Mouse (Mus musculus): Measurements from ENCODE around the gene Gpr27.

Gpr27 gene

DNA sequence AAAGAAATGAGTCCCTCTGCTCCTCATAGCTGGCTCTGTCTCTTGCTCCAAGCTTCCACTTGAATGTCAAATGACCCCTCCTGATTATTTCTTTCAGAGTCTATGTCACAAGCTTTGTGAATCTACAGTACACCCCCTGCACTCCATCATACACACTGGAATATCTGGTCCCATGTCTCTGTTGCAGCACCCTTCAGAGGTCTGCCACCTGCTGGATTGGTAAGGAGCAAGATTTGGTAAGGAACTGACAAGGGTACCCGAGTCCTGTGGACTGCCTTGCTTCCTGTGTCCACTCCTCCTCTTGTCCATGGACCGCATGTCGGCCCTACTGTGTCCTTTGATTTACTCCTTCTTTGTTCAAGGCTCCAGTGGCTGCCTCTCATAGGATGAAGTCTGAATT is 20.7 kb upstream of the Gpr27 start:
- in situ Hi-C loops (cut with MboI, MseI) = loop anchor here (25.0 kb wide), 1 partner anchor 1166 kb away; the partner anchor contains the start of gene Ppp4r2

DNA sequence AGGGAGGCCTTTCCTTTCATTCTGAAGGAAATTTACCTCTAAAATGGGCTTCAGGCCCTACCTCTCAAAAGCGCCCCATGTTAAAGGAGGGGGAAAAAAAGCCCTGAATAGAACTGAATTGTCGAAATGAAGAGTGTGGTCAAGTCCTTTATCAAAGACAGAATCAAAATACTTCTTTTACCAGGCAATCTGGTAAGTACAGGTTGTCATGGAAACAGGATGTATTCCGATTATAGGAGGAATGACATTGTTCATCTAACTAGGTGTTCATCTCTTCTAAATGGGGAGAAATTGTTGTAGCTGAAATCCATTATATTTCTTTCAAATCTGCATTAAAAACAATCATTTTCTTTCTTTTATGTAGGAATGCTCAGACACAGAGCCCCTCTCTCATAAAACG is 18.0 kb upstream of the Gpr27 start:
- in situ Hi-C loops (cut with MboI, MseI) = loop anchor here (25.0 kb wide), 1 partner anchor 1163 kb away; the partner anchor contains the start of gene Ppp4r2

DNA sequence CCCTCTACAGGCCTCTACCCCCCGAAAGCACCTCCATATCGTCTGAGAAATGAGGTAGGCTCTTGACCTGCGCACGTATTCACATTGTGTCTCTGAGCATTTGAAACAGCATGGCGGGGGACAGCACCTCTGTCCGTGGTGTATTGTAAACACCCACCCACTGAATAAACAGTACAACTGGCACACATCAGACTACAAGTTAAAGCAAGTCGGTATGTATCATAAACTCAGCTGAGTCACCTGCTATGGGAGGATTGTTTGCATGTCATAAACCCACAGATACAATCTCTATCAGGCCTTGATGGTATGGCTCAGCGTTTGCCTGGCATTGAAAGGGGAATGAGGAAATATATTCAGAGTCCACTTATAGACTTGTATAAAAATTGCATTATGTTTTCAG is 15.2 kb upstream of the Gpr27 start:
- in situ Hi-C loops (cut with MboI, MseI) = no loop called here

DNA sequence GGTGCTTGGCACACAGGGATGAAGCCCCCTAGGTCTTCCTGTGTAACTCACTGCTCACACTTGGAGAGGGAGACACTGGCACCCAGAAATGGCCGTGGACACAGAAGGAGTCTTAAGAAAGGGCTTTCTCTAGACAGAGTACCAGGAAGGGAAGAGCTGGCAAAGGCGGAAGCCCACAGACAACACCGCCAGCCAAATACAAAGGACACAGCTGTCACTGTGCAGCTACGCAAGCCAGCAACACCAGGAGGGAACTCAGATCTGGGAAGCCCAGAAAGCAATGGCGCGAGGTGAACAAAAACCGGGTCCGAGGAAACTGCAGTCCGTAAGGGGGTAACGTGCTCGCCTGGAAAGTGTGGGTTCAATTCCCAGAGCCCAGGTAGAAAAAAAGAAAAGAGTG is 14.4 kb upstream of the Gpr27 start:
- in situ Hi-C loops (cut with MboI, MseI) = no loop called here

DNA sequence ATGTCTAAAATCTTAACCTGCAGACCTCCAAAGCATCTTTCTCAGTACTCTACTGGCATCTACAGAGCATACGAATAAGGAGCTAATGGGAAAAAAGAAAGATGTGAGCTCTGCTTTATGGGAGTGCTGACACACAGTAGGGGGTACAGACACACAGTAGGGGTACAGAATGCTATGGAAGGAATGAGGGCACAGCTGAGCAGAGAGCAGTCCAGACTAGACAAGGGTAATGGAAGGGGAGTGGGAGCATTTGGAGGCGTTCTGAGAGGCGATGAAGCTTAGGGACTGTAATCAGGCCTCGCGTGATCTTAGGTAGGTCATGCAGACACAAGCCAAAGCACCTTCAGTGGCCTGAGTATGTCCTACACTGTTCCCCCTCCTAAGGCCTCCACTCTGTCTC is 8.5 kb upstream of the Gpr27 start:
- in situ Hi-C loops (cut with MboI, MseI) = no loop called here

DNA sequence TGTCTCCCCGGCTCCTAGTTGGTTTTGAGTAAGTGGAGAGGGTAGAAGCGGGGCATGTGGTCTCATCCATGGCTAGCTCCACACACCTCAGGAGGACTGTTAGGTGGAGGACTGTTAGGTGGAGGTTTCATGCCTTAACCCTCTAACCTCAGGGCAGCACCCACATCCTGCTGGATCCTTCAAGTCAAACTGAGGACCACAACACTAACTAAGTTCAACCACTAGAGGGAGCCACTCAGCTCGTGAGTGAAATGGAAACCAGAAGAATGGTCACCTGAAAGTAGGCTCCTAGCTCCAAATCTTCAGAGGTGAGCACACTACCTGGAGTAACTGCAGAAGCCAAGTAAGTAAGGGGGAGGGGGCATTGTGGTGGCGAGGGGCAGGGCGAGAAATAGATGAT is 7.6 kb upstream of the Gpr27 start:
- in situ Hi-C loops (cut with MboI, MseI) = loop anchor here (5.0 kb wide), 1 partner anchor 97 kb away; no protein-coding TSS in a partner anchor

DNA sequence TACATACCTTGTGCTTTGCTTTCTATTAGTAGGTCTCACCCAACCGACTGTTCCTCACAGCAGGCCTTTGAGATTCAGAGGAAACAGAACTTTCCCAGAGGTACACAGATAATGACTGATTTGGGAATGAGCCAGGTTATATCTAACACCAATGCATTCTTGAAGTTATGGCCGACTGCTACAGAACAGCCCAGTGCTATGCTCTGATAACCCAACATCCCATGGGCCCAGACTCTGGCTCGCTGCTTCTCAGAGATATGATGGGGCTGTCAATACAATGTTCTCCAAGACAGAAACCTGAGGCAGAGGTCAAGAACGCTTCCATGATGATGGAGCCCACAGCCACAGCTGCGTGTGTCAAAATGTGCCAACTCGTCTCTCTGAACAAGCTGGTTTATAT is 4.0 kb upstream of the Gpr27 start:
- in situ Hi-C loops (cut with MboI, MseI) = loop anchor here (5.0 kb wide), 1 partner anchor 94 kb away; no protein-coding TSS in a partner anchor

DNA sequence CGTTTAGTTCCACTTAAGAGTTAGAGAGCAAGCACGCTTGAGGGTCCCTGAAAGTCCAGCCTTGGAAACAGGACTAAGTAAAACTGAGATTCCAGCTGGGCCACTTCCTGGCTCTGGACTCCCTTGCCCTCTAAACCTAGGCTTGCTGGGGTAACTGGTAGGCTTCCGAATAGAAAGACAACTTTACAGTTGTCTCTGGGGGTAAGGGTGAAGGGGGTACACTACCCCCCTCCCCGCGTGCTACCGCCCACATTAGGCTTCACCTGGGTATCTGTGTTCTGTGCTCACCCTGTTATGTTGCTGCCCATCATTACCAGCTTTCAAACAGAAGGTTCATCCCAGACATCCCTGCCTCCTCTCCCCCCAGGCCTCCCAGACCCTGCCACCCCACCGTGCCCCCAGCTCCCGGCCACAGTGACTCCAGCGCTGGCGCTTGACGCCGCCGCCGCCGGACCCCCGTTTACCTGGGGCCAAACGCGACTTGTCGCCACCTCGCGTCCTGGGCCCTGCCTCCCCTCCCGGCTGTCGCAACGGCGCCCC is 743 bp upstream of the Gpr27 start:
- in situ Hi-C loops (cut with MboI, MseI) = no loop called here

DNA sequence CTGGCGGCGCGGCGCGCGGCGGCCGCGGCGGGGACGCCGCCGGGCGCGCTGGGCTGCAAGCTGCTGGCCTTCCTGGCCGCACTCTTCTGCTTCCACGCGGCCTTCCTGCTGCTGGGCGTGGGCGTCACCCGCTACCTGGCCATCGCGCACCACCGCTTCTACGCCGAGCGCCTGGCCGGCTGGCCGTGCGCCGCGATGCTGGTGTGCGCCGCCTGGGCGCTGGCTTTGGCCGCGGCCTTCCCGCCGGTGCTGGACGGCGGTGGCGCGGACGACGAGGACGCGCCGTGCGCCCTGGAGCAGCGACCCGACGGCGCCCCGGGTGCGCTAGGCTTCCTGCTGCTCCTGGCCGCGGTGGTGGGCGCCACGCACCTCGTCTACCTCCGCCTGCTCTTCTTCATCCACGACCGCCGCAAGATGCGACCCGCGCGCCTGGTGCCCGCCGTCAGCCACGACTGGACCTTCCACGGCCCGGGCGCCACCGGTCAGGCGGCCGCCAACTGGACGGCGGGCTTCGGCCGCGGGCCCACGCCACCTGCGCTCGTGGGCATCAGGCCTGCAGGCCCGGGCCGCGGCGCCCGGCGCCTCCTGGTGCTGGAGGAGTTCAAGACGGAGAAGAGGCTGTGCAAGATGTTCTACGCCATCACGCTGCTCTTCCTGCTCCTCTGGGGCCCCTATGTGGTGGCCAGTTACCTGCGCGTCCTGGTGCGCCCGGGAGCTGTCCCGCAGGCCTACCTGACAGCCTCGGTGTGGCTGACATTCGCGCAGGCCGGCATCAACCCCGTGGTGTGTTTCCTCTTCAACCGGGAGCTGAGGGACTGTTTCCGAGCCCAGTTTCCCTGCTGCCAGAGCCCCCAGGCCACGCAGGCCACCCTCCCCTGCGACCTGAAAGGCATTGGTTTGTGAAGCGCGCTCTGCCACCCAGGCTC is 700 bp downstream of the Gpr27 start:
- in situ Hi-C loops (cut with MboI, MseI) = no loop called here

DNA sequence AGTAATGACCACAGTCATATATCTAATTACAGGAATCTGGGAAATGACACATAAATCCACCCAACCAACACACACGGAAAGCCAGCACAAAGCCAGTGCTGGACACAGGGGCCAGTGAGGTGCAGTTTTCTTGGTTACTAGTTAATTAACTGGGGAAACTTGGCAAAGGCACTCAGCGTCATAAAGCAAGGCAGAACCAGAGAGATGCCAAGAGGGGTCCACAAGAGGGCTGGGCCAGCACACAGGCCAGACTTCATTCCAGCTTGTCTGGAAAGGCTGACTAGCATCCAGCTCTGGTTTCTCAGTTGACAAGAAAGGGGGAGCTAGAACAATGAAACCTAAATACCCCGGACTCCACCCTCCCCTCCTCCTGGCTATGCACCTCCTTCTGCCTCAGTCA is 8.0 kb downstream of the Gpr27 start:
- in situ Hi-C loops (cut with MboI, MseI) = no loop called here

DNA sequence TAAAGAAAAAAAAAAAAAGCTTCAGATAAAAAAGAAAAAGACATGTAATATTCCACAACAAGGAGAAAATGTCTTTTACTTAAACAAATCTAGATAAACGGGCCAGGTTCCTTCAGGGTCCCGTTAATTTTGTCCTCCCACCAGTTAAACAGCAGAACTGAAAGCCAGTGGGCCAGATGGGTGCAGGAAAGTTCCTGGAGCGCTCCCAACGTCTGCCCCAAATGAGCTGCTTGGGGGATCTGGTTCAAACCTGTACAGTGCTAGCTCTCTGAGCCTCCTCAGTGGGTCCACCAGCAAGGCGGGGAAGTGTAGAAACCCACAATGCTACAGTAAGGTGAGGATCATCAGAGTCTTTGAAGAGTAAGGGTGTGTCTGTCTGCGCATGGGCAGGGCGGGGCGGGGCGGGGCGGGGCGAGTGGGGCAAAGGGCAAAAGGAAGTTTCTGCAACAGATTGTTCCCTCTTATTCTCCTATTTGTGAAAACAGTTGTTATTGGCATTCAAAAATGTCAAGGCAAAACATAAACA is 19.2 kb downstream of the Gpr27 start:
- in situ Hi-C loops (cut with MboI, MseI) = no loop called here

DNA sequence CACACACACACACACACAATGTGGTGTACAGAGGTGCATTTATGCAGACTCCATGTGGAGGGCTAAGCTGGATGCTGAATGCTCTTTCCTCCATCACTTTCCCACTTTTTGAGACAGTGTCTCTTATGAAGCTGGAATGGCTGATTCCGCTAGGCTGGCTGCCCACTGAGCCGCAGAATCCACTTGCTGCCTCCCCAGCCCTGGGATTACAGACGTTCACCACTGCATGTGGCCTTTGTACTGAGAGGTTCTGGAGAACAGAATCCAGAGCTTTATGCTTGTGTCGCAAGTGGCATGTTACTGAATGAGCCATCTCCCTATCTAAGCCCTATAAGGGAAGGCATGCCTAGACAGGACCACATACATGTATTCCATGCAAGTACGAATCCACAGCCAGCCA is 20.8 kb downstream of the Gpr27 start:
- in situ Hi-C loops (cut with MboI, MseI) = no loop called here

DNA sequence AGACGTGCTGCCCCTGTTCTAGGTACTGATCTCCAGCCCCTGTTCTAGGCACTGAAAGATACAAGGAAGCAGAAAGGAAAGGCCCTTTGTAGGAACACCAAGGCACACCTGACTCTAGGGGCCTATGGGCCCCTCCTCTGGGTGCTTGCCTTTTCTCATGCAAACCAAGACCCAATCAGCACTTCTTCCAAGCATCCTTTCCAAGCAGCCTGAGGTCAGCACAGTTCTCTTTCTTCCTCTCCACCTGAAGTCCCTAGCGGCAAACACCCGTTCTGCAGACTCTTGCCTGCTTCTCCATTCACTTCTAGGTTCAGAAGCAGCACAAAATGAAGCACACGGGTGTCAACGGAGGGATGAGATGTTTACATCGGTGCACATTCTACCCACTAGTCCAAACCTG is 22.7 kb downstream of the Gpr27 start:
- in situ Hi-C loops (cut with MboI, MseI) = no loop called here

DNA sequence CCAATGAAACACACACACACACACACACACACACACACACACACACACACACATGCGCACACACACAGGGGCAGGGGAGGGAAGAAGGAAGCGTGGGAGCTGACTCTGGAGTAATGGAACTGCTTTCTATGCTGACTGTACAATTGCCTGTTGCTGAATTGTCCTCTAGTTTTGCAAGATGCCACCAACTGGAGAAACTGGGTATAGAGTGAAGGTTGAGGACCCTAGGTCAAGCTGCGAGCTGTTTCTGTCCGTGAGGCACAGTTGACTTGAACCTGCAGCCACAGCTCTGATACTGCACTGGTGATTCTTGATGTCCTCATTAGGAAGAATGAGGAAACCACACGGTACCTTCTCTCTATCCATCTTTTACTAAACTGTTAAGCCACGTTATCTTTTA is 23.4 kb downstream of the Gpr27 start:
- in situ Hi-C loops (cut with MboI, MseI) = no loop called here

DNA sequence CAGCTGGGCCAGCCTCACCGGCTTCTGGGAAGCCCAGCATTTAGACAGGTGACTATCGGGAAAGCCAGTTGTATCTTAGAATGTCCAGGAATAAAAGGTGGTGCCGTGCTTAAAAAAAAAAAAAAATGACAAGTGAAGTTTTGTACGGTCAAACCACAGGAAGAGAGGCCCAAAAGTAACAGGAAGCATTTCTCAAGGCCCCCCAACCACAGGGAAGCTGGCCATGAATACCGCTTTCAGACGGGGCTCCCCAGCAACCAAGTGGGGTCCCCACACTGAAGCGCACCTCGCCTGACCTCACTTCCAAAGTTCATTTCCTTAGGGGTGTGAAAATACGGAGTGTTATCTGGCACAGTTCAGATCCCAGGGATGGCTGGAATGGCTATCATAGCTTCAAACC is 28.6 kb downstream of the Gpr27 start:
- in situ Hi-C loops (cut with MboI, MseI) = no loop called here

DNA sequence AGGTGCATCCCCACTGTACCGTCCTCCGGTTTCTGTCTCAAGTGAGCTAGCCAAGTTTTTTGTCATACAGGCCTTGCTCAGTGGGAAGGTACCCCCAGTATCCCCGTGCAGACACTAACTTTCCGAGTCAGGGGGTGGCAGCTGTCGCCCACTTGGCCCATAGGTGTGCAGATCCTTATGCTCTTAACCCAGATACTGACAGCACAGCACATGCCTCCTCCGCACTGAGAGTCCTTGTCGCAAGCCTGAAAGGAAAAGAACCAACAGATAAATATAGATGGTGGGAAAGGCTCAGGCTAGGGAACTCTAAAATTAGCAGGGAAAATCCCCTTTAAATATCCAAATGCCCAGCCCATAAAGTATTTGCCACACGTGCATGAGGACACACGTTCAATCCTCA is 29.9 kb downstream of the Gpr27 start:
- in situ Hi-C loops (cut with MboI, MseI) = no loop called here

DNA sequence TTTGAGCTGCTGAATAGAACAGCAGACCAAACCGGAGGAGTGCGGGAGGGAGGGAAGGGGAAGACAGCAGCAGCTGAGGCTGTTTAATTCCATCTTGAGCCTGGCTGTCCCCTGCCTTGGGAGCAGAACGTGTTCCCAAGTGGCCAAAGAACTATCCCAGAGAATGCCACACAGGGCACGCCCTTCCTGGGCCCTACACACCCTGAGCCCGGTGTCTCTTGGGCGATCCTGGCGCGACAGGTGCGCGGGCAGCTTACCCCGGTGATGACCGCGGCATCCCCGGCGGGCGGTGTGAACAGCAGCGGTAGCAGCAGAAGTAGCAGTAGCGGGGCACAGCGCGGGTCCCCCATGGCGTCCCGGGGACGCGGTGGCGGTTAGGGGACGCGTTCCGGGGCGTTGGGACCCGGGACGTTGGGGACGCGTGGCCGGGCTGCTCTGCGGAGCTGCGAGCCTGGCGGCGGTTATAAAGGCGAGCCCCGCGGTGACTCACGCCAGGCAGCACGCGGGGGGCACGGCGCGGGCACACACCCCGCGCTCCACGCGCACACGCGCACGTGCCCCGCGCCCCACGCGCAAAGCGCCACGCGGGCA is 33.6 kb downstream of the Gpr27 start, which contains the start of gene Prok2:
Gene Prok2 (minus strand): TSS at position 422 of the 591 bp plus-strand sequence.
- in situ Hi-C loops (cut with MboI, MseI) = no loop called here

DNA sequence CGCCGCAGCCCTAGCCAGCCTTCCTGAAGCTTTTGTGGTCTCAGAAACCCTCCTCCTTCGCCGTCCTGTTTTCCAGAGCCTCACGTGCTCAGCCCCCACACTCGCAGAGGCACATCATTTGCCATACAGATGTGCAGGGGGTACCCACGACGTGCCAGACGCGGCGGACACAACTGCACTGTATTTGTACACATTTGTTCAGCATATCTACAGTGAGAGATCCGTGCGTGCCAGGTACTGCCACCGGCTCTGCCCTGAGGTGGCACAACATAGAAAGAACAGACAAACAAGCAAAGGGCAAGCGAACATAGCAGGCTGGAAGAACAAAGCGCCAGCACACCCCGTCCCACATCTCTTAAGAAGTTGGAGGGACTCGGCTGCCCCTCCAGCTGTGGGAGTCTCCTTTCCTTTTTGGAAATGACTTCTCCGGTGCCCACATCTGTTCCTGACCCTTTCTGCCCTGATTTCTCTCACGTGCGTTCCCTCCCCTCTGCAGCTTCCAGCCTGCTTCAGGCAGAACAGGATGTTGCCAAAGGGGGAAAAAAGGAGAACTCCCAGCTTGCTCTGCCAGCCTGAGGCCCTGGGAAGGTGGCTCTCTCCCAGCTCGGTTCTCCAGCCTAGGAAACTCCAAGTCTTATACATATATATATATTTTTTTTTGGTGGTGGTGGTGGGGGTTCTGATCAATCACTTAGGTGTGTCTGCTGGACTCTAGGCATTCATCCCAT is 34.3 kb downstream of the Gpr27 start:
- in situ Hi-C loops (cut with MboI, MseI) = no loop called here

DNA sequence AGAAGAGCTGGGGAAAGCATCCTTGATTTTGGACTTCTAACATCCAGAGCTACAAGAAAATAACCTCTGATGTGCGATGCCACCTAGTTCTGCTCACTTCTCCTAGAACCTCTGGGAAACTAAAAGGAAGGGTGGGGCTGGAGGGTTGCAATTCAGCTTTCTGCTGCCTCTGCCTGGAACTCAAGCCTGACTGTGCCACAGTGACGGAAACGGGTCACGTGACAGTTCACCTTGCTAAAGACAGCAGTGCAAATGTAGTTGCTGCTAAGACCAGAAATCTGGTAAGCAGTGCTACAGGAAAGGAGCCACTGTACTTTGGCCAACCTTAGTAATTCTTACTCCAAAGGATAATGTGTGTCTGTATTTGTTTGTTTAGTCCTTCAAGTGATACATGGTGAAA is 37.4 kb downstream of the Gpr27 start:
- in situ Hi-C loops (cut with MboI, MseI) = no loop called here

DNA sequence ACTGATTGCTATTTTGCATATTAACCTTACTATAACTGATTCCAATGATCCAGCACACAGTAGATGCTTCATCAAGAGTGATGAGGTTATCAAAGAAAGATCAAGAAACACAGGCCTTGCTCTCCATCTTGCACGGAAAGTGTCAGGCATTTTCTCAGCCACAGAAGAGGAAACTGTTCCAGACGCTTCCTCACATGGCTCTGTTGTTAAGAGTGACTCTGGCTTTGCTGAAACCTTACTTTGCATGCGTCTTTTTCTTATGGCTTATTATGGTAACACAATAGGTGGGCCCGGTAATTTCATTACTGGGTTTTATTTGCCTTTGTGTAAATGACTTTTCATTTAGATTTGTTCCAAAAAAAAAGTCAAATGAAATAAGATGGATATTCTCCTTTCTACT is 39.4 kb downstream of the Gpr27 start:
- in situ Hi-C loops (cut with MboI, MseI) = no loop called here

DNA sequence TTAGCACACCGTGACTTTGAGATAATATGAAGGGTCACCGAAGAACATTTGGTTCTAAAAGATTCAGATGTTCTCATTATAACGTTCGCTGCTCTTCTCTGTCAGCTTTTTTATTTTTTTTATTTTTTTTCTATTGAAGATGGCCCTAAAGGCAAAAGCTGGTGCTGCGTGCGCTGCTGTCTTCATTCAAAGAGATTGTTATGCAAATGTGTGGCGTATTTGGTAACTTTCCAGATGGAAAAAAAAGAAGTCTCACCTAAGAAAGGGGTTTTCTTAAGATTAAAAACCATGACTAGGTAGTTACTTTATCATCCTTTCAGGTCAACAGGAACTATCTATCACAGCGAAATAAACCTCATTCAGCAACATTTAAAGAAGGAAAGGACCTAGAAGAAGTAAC is 40.2 kb downstream of the Gpr27 start:
- in situ Hi-C loops (cut with MboI, MseI) = no loop called here

DNA sequence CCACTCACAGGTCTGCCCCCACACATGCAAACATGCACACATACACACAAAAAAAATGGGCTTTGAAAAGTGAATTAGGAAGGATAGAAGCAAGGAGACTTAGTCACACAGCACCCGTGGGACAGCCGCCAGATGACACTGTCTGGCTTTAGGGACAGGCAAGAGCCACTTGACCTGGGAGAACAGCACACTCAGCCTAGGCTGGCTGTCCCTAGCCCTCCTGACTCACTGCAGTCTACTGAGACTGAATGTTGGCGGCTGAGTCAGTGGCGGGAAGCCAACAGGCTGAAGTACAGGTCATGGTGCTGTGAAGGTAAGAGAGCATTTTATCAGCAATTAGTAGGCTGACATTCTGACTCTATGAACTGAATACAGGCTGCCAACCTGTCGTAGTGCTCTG is 42.2 kb downstream of the Gpr27 start:
- in situ Hi-C loops (cut with MboI, MseI) = no loop called here
